21 mouse cellular contexts compared by ENCODE assay signal in the genomic region with DNA sequence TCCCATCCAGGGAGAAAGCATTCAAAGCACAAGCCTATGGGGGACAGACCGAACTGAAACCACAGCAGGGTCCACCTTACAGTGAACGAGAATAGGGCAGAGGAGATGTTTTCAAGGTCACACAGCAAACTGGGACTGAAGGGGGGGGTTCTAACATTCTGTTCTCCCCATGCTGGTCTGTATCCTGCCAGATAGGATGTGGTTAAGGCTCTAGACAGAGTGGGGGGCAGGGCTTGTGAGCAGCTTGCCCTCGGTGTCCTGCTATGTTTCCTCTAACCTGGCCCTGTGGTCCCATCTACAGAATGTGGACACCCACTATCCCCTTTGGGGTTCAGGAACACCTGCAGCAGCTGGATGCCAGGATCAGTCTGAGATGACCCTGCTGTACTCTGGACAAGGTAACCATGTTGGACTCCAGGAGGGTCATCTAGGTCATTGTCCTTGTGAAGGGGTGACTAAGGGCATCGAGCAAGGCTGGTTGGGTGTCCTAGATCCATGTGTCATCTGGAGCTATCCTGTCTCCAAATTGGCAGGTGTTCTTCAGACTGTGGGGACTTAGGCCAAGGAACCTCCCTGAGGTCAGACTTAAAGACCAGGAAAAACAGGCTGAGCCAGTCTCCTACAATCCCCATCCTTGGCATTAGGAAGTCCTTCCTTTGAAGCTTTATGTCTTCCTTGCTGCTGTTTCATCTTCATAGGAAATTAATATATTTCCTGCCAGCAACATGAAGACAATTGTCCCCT. TPM values are rescaled to one million over a fixed set of nuclear protein-coding genes. Genes with fewer than 3 reads are reported as not detected.
DNase-seq lines count a peak whose midpoint lies in the region; ATAC-seq lines count a peak whose summit lies in the region.
"Had no signal": no experiment of that assay in that cellular context is flagged by ENCODE, and none has a peak within 500 bp of the region (broad histone marks: within the 10 kb centered on the region; RNA-seq: fewer than 3 reads in every experiment).

No protein-coding gene starts in this region.

- no peaks in the 10 kb centered on the region for H3K27me3 ChIP-seq in midbrain, embryonic 11.5 days (ENCODE audit: control insufficient read depth, insufficient read depth, low read length)
- H3K27me3 ChIP-seq in midbrain, embryonic 10.5 days (ENCODE audit: low read depth, poor library complexity, severe bottlenecking): no peaks in the 10 kb centered on the region
- no peaks in the 10 kb centered on the region for H3K27me3 ChIP-seq in megakaryocyte, embryonic 14.5 days (replicated peaks)
- H3K27me3 ChIP-seq: CH12.LX; forebrain, embryonic 13.5 days; hindbrain, embryonic 13.5 days; liver, embryonic 15.5 days; midbrain, embryonic 13.5 days; neural tube, embryonic 15.5 days had no signal

- WGBS in midbrain, embryonic 11.5 days: 80% methylated on average over 4 of the region's 4 CpGs
- WGBS in midbrain, embryonic 10.5 days: 84% methylated on average over 4 of the region's 4 CpGs

- intact Hi-C loops in heart, postnatal 25 days (cut with DNase I): loop anchor here (5.0 kb wide), 2 partner anchors 108 to 438 kb away; no protein-coding TSS in a partner anchor

- no peak overlapping the region for H3K4me3 ChIP-seq in midbrain, embryonic 11.5 days (ENCODE audit: low read depth, low read length)
- H3K4me3 ChIP-seq in midbrain, embryonic 10.5 days: no peak overlapping the region
- peak overlapping the region; percentile 85 for H3K4me3 ChIP-seq in megakaryocyte, embryonic 14.5 days (replicated peaks)
- H3K4me3 ChIP-seq: forebrain, embryonic 13.5 days; hindbrain, embryonic 13.5 days; liver, embryonic 15.5 days; midbrain, embryonic 13.5 days; neural tube, embryonic 15.5 days had no signal

- H3K9me3 ChIP-seq in midbrain, embryonic 11.5 days (ENCODE audit: control insufficient read depth, low read length): no peaks in the 10 kb centered on the region
- no peaks in the 10 kb centered on the region for H3K9me3 ChIP-seq in midbrain, embryonic 10.5 days (replicated peaks)
- H3K9me3 ChIP-seq in megakaryocyte, embryonic 14.5 days: no peaks in the 10 kb centered on the region
- H3K9me3 ChIP-seq: forebrain, embryonic 13.5 days; hindbrain, embryonic 13.5 days; liver, embryonic 15.5 days; midbrain, embryonic 13.5 days; neural tube, embryonic 15.5 days had no signal

- no peaks in the 10 kb centered on the region for H3K36me3 ChIP-seq in midbrain, embryonic 11.5 days (ENCODE audit: control insufficient read depth, insufficient read depth, low read length)
- peaks cover 4% of the 10 kb centered on the region for H3K36me3 ChIP-seq in midbrain, embryonic 10.5 days
- peaks cover 32% of the 10 kb centered on the region for H3K36me3 ChIP-seq in megakaryocyte, embryonic 14.5 days (replicated peaks; ENCODE audit: low read length)
- H3K36me3 ChIP-seq: liver, embryonic 15.5 days had no signal

- peak; percentile 6 for DNase-seq in midbrain, embryonic 11.5 days (ENCODE audit: low spot score, missing footprints)
- DNase-seq in midbrain, embryonic 10.5 days (ENCODE audit: low spot score): no peak
- no peak for DNase-seq in embryo, embryonic 10 days (ENCODE audit: low spot score)
- DNase-seq in heart, postnatal 25 days (ENCODE audit: low spot score): no peak
- DNase-seq in spleen, adult 18-20 months: no peak
- DNase-seq: adrenal gland, postnatal 14 days; cerebellum, adult 9-11 months; heart, adult 18-20 months; layer of hippocampus, postnatal 36 days; lung, postnatal 14 days; right cerebral cortex, postnatal 4 days had no signal

- H3K4me2 ChIP-seq in midbrain, embryonic 11.5 days: no peak overlapping the region
- H3K4me2 ChIP-seq: forebrain, embryonic 13.5 days; hindbrain, embryonic 13.5 days; liver, embryonic 15.5 days; midbrain, embryonic 13.5 days; neural tube, embryonic 15.5 days had no signal

- ATAC-seq in midbrain, embryonic 11.5 days (ENCODE audit: low FRiP score): no peak
- ATAC-seq in CD4-positive, CD25-positive, alpha-beta regulatory T cell, adult 4 months: peak; percentile 90
- peak; percentile 68 for ATAC-seq in common myeloid progenitor, adult 5-6 weeks (replicated peaks; ENCODE audit: low read depth, poor library complexity, severe bottlenecking)
- ATAC-seq: forebrain, embryonic 13.5 days; intestine, embryonic 16.5 days; midbrain, embryonic 13.5 days had no signal

- no peaks in the 10 kb centered on the region for H3K4me1 ChIP-seq in midbrain, embryonic 11.5 days (ENCODE audit: control insufficient read depth, insufficient read depth, low read length)
- H3K4me1 ChIP-seq in midbrain, embryonic 10.5 days: no peaks in the 10 kb centered on the region
- H3K4me1 ChIP-seq in megakaryocyte, embryonic 14.5 days: peaks cover 96% of the 10 kb centered on the region
- H3K4me1 ChIP-seq: forebrain, embryonic 13.5 days; hindbrain, embryonic 13.5 days; midbrain, embryonic 13.5 days; neural tube, embryonic 15.5 days had no signal

- H3K9ac ChIP-seq in midbrain, embryonic 11.5 days (ENCODE audit: low read length): no peak overlapping the region
- H3K9ac ChIP-seq: forebrain, embryonic 13.5 days; hindbrain, embryonic 13.5 days; liver, embryonic 15.5 days; midbrain, embryonic 13.5 days; neural tube, embryonic 15.5 days had no signal

- H3K27ac ChIP-seq in midbrain, embryonic 11.5 days (ENCODE audit: low read depth, low read length): no peak overlapping the region
- no peak overlapping the region for H3K27ac ChIP-seq in midbrain, embryonic 10.5 days (replicated peaks)
- H3K27ac ChIP-seq: forebrain, embryonic 13.5 days; hindbrain, embryonic 13.5 days; liver, embryonic 15.5 days; midbrain, embryonic 13.5 days; neural tube, embryonic 15.5 days had no signal

RNA-seq across cellular contexts. Expression of gene Dexi, which starts 17.8 kb away (rescaled TPM):
- polyA plus RNA-seq in midbrain, embryonic 11.5 days (2014; fragmentation: Nextera tagmentation; extraction: Ambion mirVana): 23.8 and 27.3 TPM in 2 replicates
- 15.6 and 17.4 TPM in 2 replicates for polyA plus RNA-seq in midbrain, embryonic 10.5 days (2016; fragmentation: Nextera tagmentation; extraction: Ambion mirVana)
- 1 to 10 TPM in 1 of 2 experiments, under 1 TPM in 1; 0.95 to 4.4 TPM for polyA plus RNA-seq in CD4-positive, CD25-positive, alpha-beta regulatory T cell, adult 4 months (2017; shearing (Covaris generic))
- 3.7 and 5.9 TPM in 2 replicates for total RNA-seq in common myeloid progenitor, adult 5-6 weeks (2017)
- 41.9 and 81.7 TPM in 2 replicates for polyA plus RNA-seq in megakaryocyte, embryonic 14.5 days (2012; ENCODE audit: insufficient read depth, low replicate concordance)
- 10 to 100 TPM; 34.6 to 37.4 TPM for total RNA-seq in heart, postnatal 25 days (2021)

RNA-seq across cellular contexts. Expression of gene Clec16a, which starts 20.1 kb away (rescaled TPM):
- polyA plus RNA-seq in midbrain, embryonic 11.5 days (2014; fragmentation: Nextera tagmentation; extraction: Ambion mirVana): 41.2 and 43.4 TPM in 2 replicates
- 27.2 and 30.8 TPM in 2 replicates for polyA plus RNA-seq in midbrain, embryonic 10.5 days (2016; fragmentation: Nextera tagmentation; extraction: Ambion mirVana)
- 1 to 10 TPM; 8.4 to 8.7 TPM for polyA plus RNA-seq in CD4-positive, CD25-positive, alpha-beta regulatory T cell, adult 4 months (2017; shearing (Covaris generic))
- total RNA-seq in common myeloid progenitor, adult 5-6 weeks (2017): 15.5 and 16.5 TPM in 2 replicates
- 10.4 and 13.5 TPM in 2 replicates for polyA plus RNA-seq in megakaryocyte, embryonic 14.5 days (2012; ENCODE audit: insufficient read depth, low replicate concordance)
- 10 to 100 TPM; 55.1 to 56.0 TPM for total RNA-seq in heart, postnatal 25 days (2021)

RNA-seq across cellular contexts. Expression of gene Ciita, which starts 45.2 kb away (rescaled TPM):
- polyA plus RNA-seq in midbrain, embryonic 11.5 days (2014; fragmentation: Nextera tagmentation; extraction: Ambion mirVana): 0.14 and 0.34 TPM in 2 replicates
- 0.16 and 0.22 TPM in 2 replicates for polyA plus RNA-seq in midbrain, embryonic 10.5 days (2016; fragmentation: Nextera tagmentation; extraction: Ambion mirVana)
- 1 to 10 TPM in 1 of 2 experiments, under 1 TPM in 1; 0.81 to 7.1 TPM for polyA plus RNA-seq in CD4-positive, CD25-positive, alpha-beta regulatory T cell, adult 4 months (2017; shearing (Covaris generic))
- total RNA-seq in common myeloid progenitor, adult 5-6 weeks (2017): 0.69 and 1.2 TPM in 2 replicates
- 0.22 TPM in 1 of 2 replicates, not detected in the other for polyA plus RNA-seq in megakaryocyte, embryonic 14.5 days (2012; ENCODE audit: insufficient read depth, low replicate concordance)
- total RNA-seq in heart, postnatal 25 days (2021): under 1 TPM; 0.52 to 0.64 TPM
